Mouse (Mus musculus) liver, postnatal 0 days (tissue): ENCODE measurements around the gene Evc.

Source experiments
- CTCF ChIP-seq: sonication (generic); IDR thresholded peaks from 2 replicates; pipeline ENCODE4 v1.5.1; 2016; ENCODE audit warnings: antibody characterized with exemption, low read depth
- EP300 ChIP-seq: IDR thresholded peaks from 2 replicates; pipeline ENCODE4 v1.6.1; 2016; ENCODE audit warnings: antibody characterized with exemption, low read depth, mild to moderate bottlenecking

DNA sequence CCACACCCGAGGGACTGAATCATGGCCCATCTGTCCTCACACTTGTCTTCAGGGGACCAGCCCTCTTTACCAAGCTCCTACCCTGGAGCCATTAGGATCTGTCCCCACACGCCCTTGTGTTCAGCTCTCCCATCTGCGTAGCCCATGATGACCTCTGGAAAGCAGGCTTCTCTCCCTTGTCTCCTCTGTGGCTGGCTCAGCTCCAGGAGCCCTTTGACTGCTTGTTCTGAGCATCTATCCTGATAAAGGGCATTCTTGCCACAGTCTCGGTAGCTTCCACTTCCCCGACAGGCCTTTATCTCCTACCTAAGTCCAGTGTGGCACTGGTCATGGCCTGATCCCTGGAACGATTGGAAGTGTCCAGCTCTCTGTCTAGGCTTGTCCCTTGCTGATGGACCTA is 10.0 kb downstream of the Evc start:
- TF ChIP-seq CTCF (no peak), EP300 (no peak)
